Mouse (Mus musculus) lung, embryonic 16.5 days (tissue): Measurements from ENCODE around the gene Gpr179. TPM values are rescaled to one million over a fixed set of nuclear protein-coding genes. Genes with fewer than 3 reads are reported as not detected.

ENCODE experiments used
- ATAC-seq: fragments of 200-750 bp; cut with Nextera tagmentation; 2 replicates; pipeline ENCODE4 v1.8.0; 2017; ENCODE audit warnings: low read depth, mild to moderate bottlenecking, moderate library complexity
- H3K27ac ChIP-seq: fragments of 300-500 bp; sonication (generic); 2 replicates; pipeline ENCODE4 v1.5.1; 2014; ENCODE audit warnings: mild to moderate bottlenecking, control low read depth, low read length
- H3K27me3 ChIP-seq: fragments of 300-500 bp; sonication (generic); 2 replicates; pipeline ENCODE4 v1.6.1; 2014; ENCODE audit warnings: low read depth, low read length, mixed read lengths; ENCODE audit not compliant: control insufficient read depth, insufficient read depth
- H3K36me3 ChIP-seq: fragments of 300-500 bp; sonication (generic); 2 replicates; pipeline ENCODE4 v1.6.1; 2014; ENCODE audit warnings: low read length; ENCODE audit not compliant: control insufficient read depth, insufficient read depth
- H3K4me1 ChIP-seq: fragments of 300-500 bp; sonication (generic); replicated peaks from 2 replicates; pipeline ENCODE4 v1.6.1; 2014; ENCODE audit warnings: low read length, mixed read lengths; ENCODE audit not compliant: control insufficient read depth, insufficient read depth
- H3K4me2 ChIP-seq: fragments of 300-500 bp; sonication (generic); 2 replicates; pipeline ENCODE4 v1.6.1; 2014; ENCODE audit warnings: low read depth, low read length, control low read depth
- H3K4me3 ChIP-seq: fragments of 300-500 bp; sonication (generic); 2 replicates; pipeline ENCODE4 v1.5.1; 2014; ENCODE audit warnings: mild to moderate bottlenecking, low read length, control low read depth
- H3K9ac ChIP-seq: fragments of 300-500 bp; sonication (generic); 2 replicates; pipeline ENCODE4 v1.6.1; 2014; ENCODE audit warnings: low read length, control low read depth
- H3K9me3 ChIP-seq: fragments of 300-500 bp; sonication (generic); 2 replicates; pipeline ENCODE4 v1.6.1; 2016; ENCODE audit warnings: low read length; ENCODE audit not compliant: control insufficient read depth
- WGBS: fragments of 180-500 bp; shearing (Covaris S2); extraction: QIAGEN DNeasy Blood & Tissue Kit; methylation state at CpG from one replicate; pipeline ENCODE4 v1.1.7; 2014; 5-methylcytosine and 5-hydroxymethylcytosine counted together
- polyA plus RNA-seq: library from polyadenylated mRNA; unstranded; fragments of >200 nt; fragmentation: Nextera tagmentation; extraction: Ambion mirVana; gene quantifications from 2 replicates; pipeline ENCODE4 v1.2.1, GENCODE M21; 2015

The Gpr179 gene
- polyA plus RNA-seq, 1 experiment from 2014 or later: 0.11 TPM

GRCm38 (mm10) chr11:97307294-97308069, 44.4 kb downstream of the Gpr179 start:
- H3K4me3 ChIP-seq: no peak overlapping the region
- H3K4me2 ChIP-seq: no peak overlapping the region
- H3K36me3 ChIP-seq: no peaks in the 10 kb centered on the region
- WGBS: 91% methylated on average over 11 of the region's 11 CpGs
- no peaks in the 10 kb centered on the region for H3K9me3 ChIP-seq
- no peak overlapping the region for H3K27ac ChIP-seq
- ATAC-seq: no peak
- peaks cover 18% of the 10 kb centered on the region for H3K4me1 ChIP-seq
- no peaks in the 10 kb centered on the region for H3K27me3 ChIP-seq
- H3K9ac ChIP-seq: no peak overlapping the region

GRCm38 (mm10) chr11:97304631-97305030, 47.2 kb downstream of the Gpr179 start:
- Histone ChIP-seq H3K27me3 (no peaks in the 10 kb centered on the region), H3K36me3 (no peaks in the 10 kb centered on the region), H3K4me2 (no peak overlapping the region), H3K9ac (no peak overlapping the region), H3K27ac (no peak overlapping the region), H3K4me3 (no peak overlapping the region), H3K4me1 (peaks cover 17% of the 10 kb centered on the region), H3K9me3 (no peaks in the 10 kb centered on the region)
- WGBS: 43% methylated on average over 5 of the region's 5 CpGs
- ATAC-seq: no peak

DNA sequence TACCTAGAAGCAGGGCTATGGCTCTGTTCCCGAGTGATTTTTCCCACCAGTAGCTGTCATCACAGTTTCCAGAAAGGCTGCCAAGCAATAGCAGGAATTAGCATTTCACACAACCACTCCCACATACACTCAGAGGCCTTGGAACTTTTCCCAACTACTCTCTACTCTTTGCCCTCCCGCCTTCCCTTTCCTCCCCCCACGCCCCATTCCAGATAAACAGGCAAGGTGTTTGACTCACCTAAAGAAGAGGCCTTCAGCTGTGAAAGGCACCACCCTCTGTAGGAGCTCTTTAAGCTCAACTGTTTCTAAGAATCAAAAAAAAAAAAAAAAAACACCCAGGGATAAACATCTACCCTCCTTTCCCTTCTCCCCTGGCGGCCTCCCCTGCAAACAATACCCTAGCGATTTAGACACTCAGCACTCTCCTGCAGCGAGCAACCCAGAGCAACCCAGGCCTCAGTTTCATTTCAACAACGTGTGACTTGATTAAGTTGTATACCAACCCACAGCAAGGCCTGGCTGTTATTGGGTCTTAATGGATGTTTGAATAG, 49.6 kb downstream of the Gpr179 start:
- Histone ChIP-seq H3K4me2 (no peak overlapping the region), H3K4me1 (peaks cover 17% of the 10 kb centered on the region), H3K36me3 (no peaks in the 10 kb centered on the region), H3K4me3 (no peak overlapping the region), H3K9me3 (no peaks in the 10 kb centered on the region), H3K27me3 (no peaks in the 10 kb centered on the region), H3K9ac (no peak overlapping the region), H3K27ac (peak overlapping the region; percentile 82)
- peak; percentile 84 for ATAC-seq
- 10% methylated on average over 7 of the region's 7 CpGs for WGBS

- no peak overlapping the region; the same call in 1 of the 2 replicates for H3K27ac ChIP-seq
- H3K9me3 ChIP-seq: no peaks in the 10 kb centered on the region
- no peaks in the 10 kb centered on the region for H3K27me3 ChIP-seq
- no peak overlapping the region for H3K9ac ChIP-seq
- no peak overlapping the region for H3K4me3 ChIP-seq
- ATAC-seq: no peak
- 68% methylated on average over 16 of the region's 16 CpGs for WGBS
- no peak overlapping the region for H3K4me2 ChIP-seq
- peaks cover 17% of the 10 kb centered on the region for H3K4me1 ChIP-seq
- no peaks in the 10 kb centered on the region for H3K36me3 ChIP-seq
Observed at GRCm38 (mm10) chr11:97301406-97301805, 50.5 kb downstream of the Gpr179 start.

DNA sequence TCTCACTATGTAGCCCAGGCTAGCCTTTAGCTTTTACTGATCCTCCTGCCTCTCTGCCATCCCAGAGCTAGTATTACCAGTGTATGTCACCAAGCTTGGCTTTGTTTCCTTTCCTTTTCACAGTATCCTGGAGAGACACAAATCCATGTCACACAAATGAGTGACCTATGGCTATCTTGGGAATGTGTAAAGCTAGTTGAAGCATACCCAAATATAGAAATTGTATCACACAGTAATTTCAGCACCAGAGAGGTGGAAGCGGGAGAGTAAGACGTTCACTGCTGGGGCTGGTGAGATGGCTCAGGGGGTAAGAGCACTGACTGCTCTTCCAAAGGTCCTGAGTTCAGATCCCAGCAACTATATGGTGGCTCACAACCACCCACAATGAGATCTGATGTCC, 51.9 kb downstream of the Gpr179 start:
- Histone ChIP-seq H3K4me3 (no peak overlapping the region), H3K9ac (no peak overlapping the region), H3K4me2 (no peak overlapping the region), H3K9me3 (no peaks in the 10 kb centered on the region), H3K27ac (no peak overlapping the region), H3K36me3 (no peaks in the 10 kb centered on the region), H3K27me3 (no peaks in the 10 kb centered on the region), H3K4me1 (peaks cover 17% of the 10 kb centered on the region)
- WGBS: 82% methylated on average over 2 of the region's 2 CpGs
- ATAC-seq: no peak

DNA sequence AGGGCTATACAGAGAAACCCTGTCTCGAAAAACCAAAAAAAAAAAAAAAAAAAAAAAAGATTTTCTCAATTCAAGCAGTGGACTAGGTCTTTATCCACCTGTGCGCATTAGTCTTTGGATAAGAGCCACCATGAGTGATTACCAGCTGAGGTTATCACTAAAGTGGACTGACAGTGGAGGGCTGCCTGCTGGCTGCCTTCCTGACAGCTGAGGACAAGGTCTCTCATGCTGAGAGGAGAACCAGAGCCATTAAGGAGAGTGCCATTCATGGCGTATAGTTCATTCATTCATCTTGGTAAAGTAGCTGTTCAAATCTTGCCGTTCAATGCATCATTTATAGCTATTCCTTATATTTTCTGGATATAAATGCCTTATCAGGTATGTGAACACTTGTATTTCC, 55.3 kb downstream of the Gpr179 start:
- no peak overlapping the region for H3K4me3 ChIP-seq
- H3K4me1 ChIP-seq: peaks cover 4% of the 10 kb centered on the region; the same call in 1 of the 2 replicates
- H3K27ac ChIP-seq: no peak overlapping the region
- 88% methylated on average over 3 of the region's 4 CpGs for WGBS
- no peaks in the 10 kb centered on the region for H3K9me3 ChIP-seq
- no peak overlapping the region for H3K9ac ChIP-seq
- H3K27me3 ChIP-seq: no peaks in the 10 kb centered on the region
- H3K4me2 ChIP-seq: no peak overlapping the region
- no peaks in the 10 kb centered on the region for H3K36me3 ChIP-seq
- no peak for ATAC-seq

DNA sequence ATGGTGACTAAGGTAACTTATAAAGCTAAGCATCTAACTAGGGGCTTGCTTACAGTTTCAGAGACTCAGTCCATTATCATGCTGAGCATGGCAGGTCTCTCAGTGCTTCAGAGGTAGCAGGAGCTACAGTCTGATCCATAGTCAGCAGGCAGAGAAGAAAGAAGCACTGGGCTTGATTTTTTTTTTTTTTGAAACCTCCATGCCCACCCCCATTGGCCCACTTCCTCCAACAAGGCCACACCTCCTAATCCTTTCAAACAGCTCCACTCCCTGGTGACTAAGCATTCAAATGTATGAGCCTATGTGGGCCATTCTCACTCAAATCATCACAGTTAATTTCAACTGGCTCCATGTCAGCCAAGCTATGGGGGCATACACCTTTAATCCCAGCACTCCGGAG, 59.1 kb downstream of the Gpr179 start:
- WGBS: 90% methylated on average over 1 of the region's 1 CpGs
- Histone ChIP-seq H3K4me2 (no peak overlapping the region), H3K4me3 (no peak overlapping the region), H3K9me3 (no peaks in the 10 kb centered on the region), H3K36me3 (no peaks in the 10 kb centered on the region), H3K9ac (no peak overlapping the region), H3K27me3 (no peaks in the 10 kb centered on the region), H3K27ac (no peak overlapping the region), H3K4me1 (no peaks in the 10 kb centered on the region)
- ATAC-seq: no peak

DNA sequence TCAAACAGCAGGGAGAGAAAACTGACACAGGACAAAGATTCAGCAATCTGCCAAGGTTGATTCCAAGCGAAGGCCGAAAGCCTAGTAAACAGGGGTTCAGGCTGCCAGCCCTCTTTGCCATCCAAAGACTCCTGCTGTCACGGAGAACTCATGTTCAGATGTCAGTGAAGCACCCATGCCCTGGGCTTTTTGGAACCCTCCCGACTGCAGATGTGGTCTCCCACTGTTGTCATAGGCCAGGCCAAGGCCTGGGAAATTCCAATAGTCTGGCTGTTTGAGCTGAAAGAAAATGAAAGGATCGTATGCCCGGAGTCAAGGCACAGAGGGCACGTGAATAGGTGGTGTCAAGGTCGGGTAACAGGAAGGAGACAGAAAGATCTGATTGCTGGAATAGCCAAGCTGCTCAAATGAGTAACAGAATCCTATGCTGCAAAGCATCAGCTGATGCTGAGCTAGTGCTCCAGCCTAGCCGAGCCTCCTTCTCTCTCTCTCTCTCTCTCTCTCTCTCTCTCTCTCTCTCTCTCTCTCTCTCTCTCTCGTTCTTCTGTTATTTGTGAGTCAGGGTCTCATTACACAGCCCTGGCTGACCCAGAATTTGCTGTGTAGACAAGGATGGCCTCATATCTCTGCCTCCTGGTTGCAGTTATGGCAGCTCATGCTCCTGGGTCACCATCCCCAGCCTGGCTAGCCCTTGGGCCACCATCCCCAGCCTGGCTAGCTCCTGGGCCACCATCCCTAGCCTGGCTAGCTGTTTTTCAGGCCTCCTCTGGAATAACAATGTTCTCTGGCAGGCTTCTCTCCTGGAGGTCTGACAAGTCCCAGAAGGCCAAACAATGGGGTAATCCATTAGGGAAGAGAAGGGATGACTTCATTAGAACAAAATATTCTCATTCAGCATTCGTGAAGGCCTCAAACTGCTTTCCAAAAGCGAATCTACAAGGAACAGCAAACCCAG, 62.3 kb downstream of the Gpr179 start:
- Histone ChIP-seq H3K27ac (no peak overlapping the region), H3K4me3 (no peak overlapping the region), H3K4me2 (no peak overlapping the region), H3K9me3 (no peaks in the 10 kb centered on the region), H3K36me3 (no peaks in the 10 kb centered on the region), H3K27me3 (no peaks in the 10 kb centered on the region), H3K4me1 (no peaks in the 10 kb centered on the region), H3K9ac (no peak overlapping the region)
- WGBS: 57% methylated on average over 11 of the region's 12 CpGs
- ATAC-seq: no peak

DNA sequence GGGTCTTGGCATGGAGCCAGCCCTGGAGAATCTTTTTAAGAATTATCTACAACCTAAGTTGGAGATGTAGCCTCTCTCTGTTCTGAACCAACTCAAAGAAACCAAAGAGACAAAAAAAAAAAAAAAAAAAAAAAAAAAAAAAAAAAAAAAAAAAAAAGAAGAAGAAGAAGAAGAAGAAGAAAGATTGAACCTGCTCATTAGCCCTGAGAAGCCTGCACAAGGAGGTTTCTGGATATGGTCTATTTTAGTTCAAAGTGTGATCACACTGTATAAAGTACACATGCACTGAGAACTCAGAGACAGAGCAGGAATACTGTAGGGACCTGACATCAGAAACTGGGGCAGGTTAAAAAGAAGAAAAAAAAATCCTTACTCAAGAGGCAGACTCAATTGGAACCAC, 64.2 kb downstream of the Gpr179 start:
- Histone ChIP-seq H3K4me3 (no peak overlapping the region), H3K4me2 (no peak overlapping the region), H3K9me3 (no peaks in the 10 kb centered on the region), H3K36me3 (no peaks in the 10 kb centered on the region), H3K27me3 (no peaks in the 10 kb centered on the region), H3K9ac (no peak overlapping the region), H3K27ac (no peak overlapping the region), H3K4me1 (no peaks in the 10 kb centered on the region)
- no peak for ATAC-seq
